Mouse (Mus musculus): Measurements from ENCODE around the gene Ctnna2. TPM values are rescaled to one million over a fixed set of nuclear protein-coding genes. Genes with fewer than 3 reads are reported as not detected.

The Ctnna2 gene
- polyA plus RNA-seq, 1 experiment, result 0.11 TPM

GRCm38 (mm10) chr6:77817116-77817515, 162.4 kb downstream of the Ctnna2 start:
- no peaks in the 10 kb centered on the region for H3K27me3 ChIP-seq (ENCODE audit: control insufficient read depth, insufficient read depth, low read length)
- no peak overlapping the region for H3K27ac ChIP-seq (ENCODE audit: insufficient read depth, low read depth, low read length)
- no peaks in the 10 kb centered on the region for H3K4me1 ChIP-seq (ENCODE audit: control insufficient read depth, insufficient read depth, insufficient read length, low read length)
- TF ChIP-seq POLR2A (IDR thresholded peaks at IDR 0.05; ENCODE audit: low read depth, low read length) (no peak), CTCF (IDR thresholded peaks at IDR 0.05; ENCODE audit: extremely low read depth, insufficient read length, insufficient replicate concordance, low read depth, low read length) (no peak)
- H3K4me3 ChIP-seq (ENCODE audit: low read depth, low read length), result no peak overlapping the region
- H3K36me3 ChIP-seq (ENCODE audit: control insufficient read depth, insufficient read depth, low read length), result no peaks in the 10 kb centered on the region
- WGBS, result 68% methylated on average over 3 of the region's 3 CpGs

GRCm38 (mm10) chr6:77811041-77811440, 168.5 kb downstream of the Ctnna2 start:
- WGBS, result 84% methylated on average over 3 of the region's 3 CpGs
- Histone ChIP-seq H3K4me1 (ENCODE audit: control insufficient read depth, insufficient read depth, insufficient read length, low read length) (no peaks in the 10 kb centered on the region), H3K36me3 (ENCODE audit: control insufficient read depth, insufficient read depth, low read length) (no peaks in the 10 kb centered on the region), H3K4me3 (ENCODE audit: low read depth, low read length) (no peak overlapping the region), H3K27ac (ENCODE audit: insufficient read depth, low read depth, low read length) (no peak overlapping the region), H3K27me3 (ENCODE audit: control insufficient read depth, insufficient read depth, low read length) (no peaks in the 10 kb centered on the region)
- TF ChIP-seq CTCF (IDR thresholded peaks at IDR 0.05; ENCODE audit: extremely low read depth, insufficient read length, insufficient replicate concordance, low read depth, low read length) (no peak), POLR2A (IDR thresholded peaks at IDR 0.05; ENCODE audit: low read depth, low read length) (no peak)

GRCm38 (mm10) chr6:77802604-77803003, 176.9 kb downstream of the Ctnna2 start:
- Histone ChIP-seq H3K27me3 (ENCODE audit: control insufficient read depth, insufficient read depth, low read length) (no peaks in the 10 kb centered on the region), H3K36me3 (ENCODE audit: control insufficient read depth, insufficient read depth, low read length) (no peaks in the 10 kb centered on the region), H3K4me1 (ENCODE audit: control insufficient read depth, insufficient read depth, insufficient read length, low read length) (no peaks in the 10 kb centered on the region), H3K27ac (ENCODE audit: insufficient read depth, low read depth, low read length) (no peak overlapping the region), H3K4me3 (ENCODE audit: low read depth, low read length) (no peak overlapping the region)
- WGBS, result 94% methylated on average over 3 of the region's 3 CpGs
- TF ChIP-seq CTCF (IDR thresholded peaks at IDR 0.05; ENCODE audit: extremely low read depth, insufficient read length, insufficient replicate concordance, low read depth, low read length) (no peak), POLR2A (IDR thresholded peaks at IDR 0.05; ENCODE audit: low read depth, low read length) (no peak)

GRCm38 (mm10) chr6:77783342-77783741, 196.2 kb downstream of the Ctnna2 start:
- Histone ChIP-seq H3K27me3 (ENCODE audit: control insufficient read depth, insufficient read depth, low read length) (no peaks in the 10 kb centered on the region), H3K4me1 (ENCODE audit: control insufficient read depth, insufficient read depth, insufficient read length, low read length) (no peaks in the 10 kb centered on the region), H3K4me3 (ENCODE audit: low read depth, low read length) (no peak overlapping the region), H3K27ac (ENCODE audit: insufficient read depth, low read depth, low read length) (no peak overlapping the region), H3K36me3 (ENCODE audit: control insufficient read depth, insufficient read depth, low read length) (no peaks in the 10 kb centered on the region)
- TF ChIP-seq CTCF (IDR thresholded peaks at IDR 0.05; ENCODE audit: extremely low read depth, insufficient read length, insufficient replicate concordance, low read depth, low read length) (no peak), POLR2A (IDR thresholded peaks at IDR 0.05; ENCODE audit: low read depth, low read length) (no peak)
- WGBS, result 60% methylated on average over 3 of the region's 3 CpGs

GRCm38 (mm10) chr6:77768357-77769103, 211.0 kb downstream of the Ctnna2 start:
- TF ChIP-seq POLR2A (IDR thresholded peaks at IDR 0.05; ENCODE audit: low read depth, low read length), result no peak
- no peak for TF ChIP-seq CTCF (IDR thresholded peaks at IDR 0.05; ENCODE audit: extremely low read depth, insufficient read length, insufficient replicate concordance, low read depth, low read length)
- no peaks in the 10 kb centered on the region for H3K4me1 ChIP-seq (ENCODE audit: control insufficient read depth, insufficient read depth, insufficient read length, low read length)
- 84% methylated on average over 10 of the region's 10 CpGs for WGBS
- no peaks in the 10 kb centered on the region for H3K36me3 ChIP-seq (ENCODE audit: control insufficient read depth, insufficient read depth, low read length)
- H3K27me3 ChIP-seq (ENCODE audit: control insufficient read depth, insufficient read depth, low read length), result no peaks in the 10 kb centered on the region
- H3K4me3 ChIP-seq (ENCODE audit: low read depth, low read length), result no peak overlapping the region
- H3K27ac ChIP-seq (ENCODE audit: insufficient read depth, low read depth, low read length), result no peak overlapping the region

GRCm38 (mm10) chr6:77758164-77758563, 221.3 kb downstream of the Ctnna2 start:
- Histone ChIP-seq H3K4me3 (ENCODE audit: low read depth, low read length) (no peak overlapping the region), H3K27me3 (ENCODE audit: control insufficient read depth, insufficient read depth, low read length) (no peaks in the 10 kb centered on the region), H3K4me1 (ENCODE audit: control insufficient read depth, insufficient read depth, insufficient read length, low read length) (no peaks in the 10 kb centered on the region), H3K36me3 (ENCODE audit: control insufficient read depth, insufficient read depth, low read length) (no peaks in the 10 kb centered on the region), H3K27ac (ENCODE audit: insufficient read depth, low read depth, low read length) (no peak overlapping the region)
- WGBS, result 64% methylated on average over 3 of the region's 3 CpGs
- TF ChIP-seq POLR2A (IDR thresholded peaks at IDR 0.05; ENCODE audit: low read depth, low read length), result no peak
- no peak for TF ChIP-seq CTCF (IDR thresholded peaks at IDR 0.05; ENCODE audit: extremely low read depth, insufficient read length, insufficient replicate concordance, low read depth, low read length)

GRCm38 (mm10) chr6:77745426-77745825, 234.1 kb downstream of the Ctnna2 start:
- Histone ChIP-seq H3K4me1 (ENCODE audit: control insufficient read depth, insufficient read depth, insufficient read length, low read length) (no peaks in the 10 kb centered on the region), H3K27me3 (ENCODE audit: control insufficient read depth, insufficient read depth, low read length) (no peaks in the 10 kb centered on the region), H3K4me3 (ENCODE audit: low read depth, low read length) (no peak overlapping the region), H3K27ac (ENCODE audit: insufficient read depth, low read depth, low read length) (no peak overlapping the region), H3K36me3 (ENCODE audit: control insufficient read depth, insufficient read depth, low read length) (no peaks in the 10 kb centered on the region)
- TF ChIP-seq CTCF (IDR thresholded peaks at IDR 0.05; ENCODE audit: extremely low read depth, insufficient read length, insufficient replicate concordance, low read depth, low read length) (no peak), POLR2A (IDR thresholded peaks at IDR 0.05; ENCODE audit: low read depth, low read length) (no peak)
- 87% methylated on average over 5 of the region's 5 CpGs for WGBS

All from small intestine, adult 2 months (tissue).